24 mouse cellular contexts compared by ENCODE assay signal in genomic region chr12:32431004-32431403, GRCm38 (mm10). TPM values are rescaled to one million over a fixed set of nuclear protein-coding genes. Genes with fewer than 3 reads are reported as not detected.
DNase-seq lines count a peak whose midpoint lies in the region; ATAC-seq and TF ChIP-seq lines count a peak whose summit lies in the region.
"Had no signal": no experiment of that assay in that cellular context is flagged by ENCODE, and none has a peak within 500 bp of the region (broad histone marks: within the 10 kb centered on the region; RNA-seq: fewer than 3 reads in every experiment).

No protein-coding gene starts in this region.

- DNase-seq in layer of hippocampus, adult 9-11 months, result no peak
- no peak for DNase-seq in kidney, postnatal 10 days
- DNase-seq in embryo, embryonic 10.5 days (ENCODE audit: low spot score), result no peak
- DNase-seq: adrenal gland, adult 8-10 months; adrenal gland, postnatal 36 days; cerebellum, adult 11 months; cerebellum, adult 2 months; cerebellum, adult 9-11 months; cerebellum, postnatal 25 days; gastrocnemius, postnatal 25 days; heart, adult 2 months; heart, postnatal 14 days; heart, postnatal 4 days had no signal

- H3K4me1 ChIP-seq in bone marrow macrophage, adult 2 months (ENCODE audit: control insufficient read depth, insufficient read depth, low read length), result peaks cover 41% of the 10 kb centered on the region
- H3K4me1 ChIP-seq: forebrain, embryonic 10.5 days; forebrain, embryonic 13.5 days; heart, embryonic 10.5 days; heart, embryonic 13.5 days; hindbrain, embryonic 12.5 days; hindbrain, embryonic 15.5 days had no signal

- no peak overlapping the region for H3K4me3 ChIP-seq in bone marrow macrophage, adult 2 months (ENCODE audit: insufficient read depth, low read length)
- H3K4me3 ChIP-seq: forebrain, embryonic 10.5 days; forebrain, embryonic 13.5 days; heart, adult 2 months; heart, embryonic 10.5 days; heart, embryonic 13.5 days; hindbrain, embryonic 12.5 days; hindbrain, embryonic 15.5 days had no signal

- peak; percentile 74 for ATAC-seq in granulocyte monocyte progenitor cell, adult 5-6 weeks (replicated peaks; ENCODE audit: poor library complexity, severe bottlenecking)
- peak; percentile 76 for ATAC-seq in megakaryocyte, adult 5-6 weeks (ENCODE audit: poor library complexity, severe bottlenecking)
- ATAC-seq: activated CD4-positive, CD25-positive, alpha-beta regulatory T cell, adult 4 months; forebrain, embryonic 13.5 days; forebrain, embryonic 16.5 days had no signal

- TF ChIP-seq CTCF in bone marrow macrophage, adult 2 months (IDR thresholded peaks at IDR 0.05; ENCODE audit: low read depth, low read length), result no peak

- no peak for TF ChIP-seq POLR2A in bone marrow macrophage, adult 2 months (IDR thresholded peaks at IDR 0.05; ENCODE audit: borderline replicate concordance, low read depth, low read length)

- H3K27ac ChIP-seq in bone marrow macrophage, adult 2 months (ENCODE audit: insufficient read depth, low read depth, low read length), result peak overlapping the region; percentile 25
- H3K27ac ChIP-seq: forebrain, embryonic 10.5 days; forebrain, embryonic 13.5 days; heart, adult 2 months; heart, embryonic 10.5 days; heart, embryonic 13.5 days; hindbrain, embryonic 12.5 days; hindbrain, embryonic 15.5 days had no signal

RNA-seq across cellular contexts. Expression of gene Ccdc71l, which starts 52.5 kb away (rescaled TPM):
- 24.0 and 24.5 TPM in 2 replicates for polyA plus RNA-seq in bone marrow macrophage, adult 2 months (2012; ENCODE audit: insufficient read depth, insufficient read length, missing spikeins)
- 7.4 and 11.2 TPM in 2 replicates for total RNA-seq in granulocyte monocyte progenitor cell, adult 5-6 weeks (2014; fragmentation: Nextera tagmentation)
- 15.1 and 15.9 TPM in 2 replicates for total RNA-seq in granulocyte monocyte progenitor cell, adult 5-6 weeks (2017)
- 24.5 and 25.7 TPM in 2 replicates for total RNA-seq in megakaryocyte, adult 5-6 weeks (2015)
- 23.9 and 25.9 TPM in 2 replicates for total RNA-seq in megakaryocyte, adult 5-6 weeks (2017)
